Mouse (Mus musculus) A20 (cell line): ENCODE data around the gene Slc35f6.
"Not testable (repeated sequence)": the region's sequence is repeated elsewhere in the genome, so short reads cannot be mapped to it uniquely, and the experiment has no call there.

Experiments used
- DNase-seq: peaks from one replicate; pipeline ENCODE4 v3.0.0-alpha.2; 2011; ENCODE audit warnings: low read depth, low spot score

Slc35f6 gene

GRCm38 (mm10) chr5:30700361-30701000 is 52.7 kb downstream of the Slc35f6 start:
- no peak for DNase-seq

GRCm38 (mm10) chr5:30701373-30701772 is 53.6 kb downstream of the Slc35f6 start:
- DNase-seq: not testable (repeated sequence)

GRCm38 (mm10) chr5:30701866-30702265 is 54.1 kb downstream of the Slc35f6 start:
- no peak for DNase-seq
